Mouse (Mus musculus) midbrain, embryonic 11.5 days (tissue): ENCODE measurements around the gene Gjc2. TPM values are rescaled to one million over a fixed set of nuclear protein-coding genes. Genes with fewer than 3 reads are reported as not detected.

Source experiments
- ATAC-seq: fragments of 200-750 bp; cut with Nextera tagmentation; 2 replicates; pipeline ENCODE4 v1.8.0; 2017; ENCODE audit warnings: moderate TSS enrichment, moderate library complexity; ENCODE audit not compliant: low FRiP score
- DNase-seq: peaks from one replicate; pipeline ENCODE4 v3.0.0; 2015; ENCODE audit warnings: low spot score; ENCODE audit errors: missing footprints
- H3K27ac ChIP-seq: fragments of 300-500 bp; sonication (generic); 2 replicates; pipeline ENCODE4 v1.5.1; 2014; ENCODE audit warnings: low read depth, low read length
- H3K27me3 ChIP-seq: fragments of 300-500 bp; sonication (generic); 2 replicates; pipeline ENCODE4 v1.6.1; 2014; ENCODE audit warnings: mild to moderate bottlenecking, low read length, moderate library complexity, mixed read lengths; ENCODE audit not compliant: control insufficient read depth, insufficient read depth
- H3K36me3 ChIP-seq: fragments of 300-500 bp; sonication (generic); 2 replicates; pipeline ENCODE4 v1.6.1; 2014; ENCODE audit warnings: mild to moderate bottlenecking, low read length, moderate library complexity, mixed read lengths; ENCODE audit not compliant: control insufficient read depth, insufficient read depth
- H3K4me1 ChIP-seq: fragments of 300-500 bp; sonication (generic); 2 replicates; pipeline ENCODE4 v1.6.1; 2014; ENCODE audit warnings: low read length; ENCODE audit not compliant: control insufficient read depth, insufficient read depth
- H3K4me2 ChIP-seq: fragments of 300-500 bp; sonication (generic); 2 replicates; pipeline ENCODE4 v1.6.1; 2014; ENCODE audit warnings: mild to moderate bottlenecking, moderate library complexity
- H3K4me3 ChIP-seq: fragments of 300-500 bp; sonication (generic); 2 replicates; pipeline ENCODE4 v1.5.1; 2014; ENCODE audit warnings: low read depth, low read length
- H3K9ac ChIP-seq: fragments of 300-500 bp; sonication (generic); 2 replicates; pipeline ENCODE4 v1.6.1; 2014; ENCODE audit warnings: low read length
- H3K9me3 ChIP-seq: fragments of 300-500 bp; sonication (generic); 2 replicates; pipeline ENCODE4 v1.6.1; 2016; ENCODE audit warnings: low read length; ENCODE audit not compliant: control insufficient read depth
- WGBS: fragments of 180-500 bp; shearing (Covaris S2); extraction: QIAGEN DNeasy Blood & Tissue Kit; methylation state at CpG from one replicate; pipeline ENCODE4 v1.1.7; 2014; 5-methylcytosine and 5-hydroxymethylcytosine counted together
- polyA plus RNA-seq: library from polyadenylated mRNA; unstranded; fragments of >200 nt; fragmentation: Nextera tagmentation; extraction: Ambion mirVana; gene quantifications from 2 replicates; pipeline ENCODE4 v1.2.1, GENCODE M21; 2014

Gene Gjc2
- polyA plus RNA-seq, 1 experiment from 2014 or later: not detected

- Histone ChIP-seq H3K4me1 (peaks cover 5% of the 10 kb centered on the region), H3K36me3 (no peaks in the 10 kb centered on the region), H3K27me3 (no peaks in the 10 kb centered on the region), H3K9ac (peak within 1 kb of the TSS; percentile 77), H3K4me2 (peak within 1 kb of the TSS; percentile 74), H3K27ac (peak within 1 kb of the TSS; percentile 51), H3K9me3 (no peaks in the 10 kb centered on the region), H3K4me3 (peak within 1 kb of the TSS; percentile 63)
- DNase-seq (no peak), ATAC-seq (peak; percentile 6; the same call in 1 of the 2 replicates)
- WGBS: 6% methylated on average over 16 of the region's 16 CpGs
Observed at GRCm38 (mm10) chr11:59192059-59192386, 9.0 kb upstream of the Gjc2 start, which contains the start of gene Guk1. TSS of gene Guk1 (minus strand) at chr11:59192212.

- Histone ChIP-seq H3K4me2 (peak overlapping the region; percentile 74), H3K9ac (peak overlapping the region; percentile 77), H3K27ac (peak overlapping the region; percentile 51), H3K27me3 (no peaks in the 10 kb centered on the region), H3K4me1 (peaks cover 5% of the 10 kb centered on the region), H3K4me3 (peak overlapping the region; percentile 63), H3K9me3 (no peaks in the 10 kb centered on the region), H3K36me3 (no peaks in the 10 kb centered on the region)
- peak; percentile 98 for DNase-seq
- ATAC-seq: peak; percentile 96
- WGBS: under 1% methylated on average over 50 of the region's 59 CpGs
Observed at GRCm38 (mm10) chr11:59191231-59192058, 8.4 kb upstream of the Gjc2 start.

- H3K4me3 ChIP-seq: no peak overlapping the region
- no peaks in the 10 kb centered on the region for H3K36me3 ChIP-seq
- ATAC-seq (no peak), DNase-seq (no peak)
- H3K9me3 ChIP-seq: no peaks in the 10 kb centered on the region
- no peak overlapping the region for H3K9ac ChIP-seq
- WGBS: 86% methylated on average over 6 of the region's 6 CpGs
- H3K4me1 ChIP-seq: peaks cover 5% of the 10 kb centered on the region
- H3K4me2 ChIP-seq: no peak overlapping the region
- no peaks in the 10 kb centered on the region for H3K27me3 ChIP-seq
- no peak overlapping the region for H3K27ac ChIP-seq
Observed at GRCm38 (mm10) chr11:59187706-59188105, 4.7 kb upstream of the Gjc2 start.

GRCm38 (mm10) chr11:59185490-59185889, 2.5 kb upstream of the Gjc2 start:
- H3K4me3 ChIP-seq: no peak overlapping the region
- no peaks in the 10 kb centered on the region for H3K9me3 ChIP-seq
- DNase-seq (no peak), ATAC-seq (no peak)
- 84% methylated on average over 5 of the region's 5 CpGs for WGBS
- H3K9ac ChIP-seq: no peak overlapping the region
- no peak overlapping the region for H3K27ac ChIP-seq
- H3K4me1 ChIP-seq: no peaks in the 10 kb centered on the region
- H3K36me3 ChIP-seq: no peaks in the 10 kb centered on the region
- no peaks in the 10 kb centered on the region for H3K27me3 ChIP-seq
- H3K4me2 ChIP-seq: no peak overlapping the region

DNA sequence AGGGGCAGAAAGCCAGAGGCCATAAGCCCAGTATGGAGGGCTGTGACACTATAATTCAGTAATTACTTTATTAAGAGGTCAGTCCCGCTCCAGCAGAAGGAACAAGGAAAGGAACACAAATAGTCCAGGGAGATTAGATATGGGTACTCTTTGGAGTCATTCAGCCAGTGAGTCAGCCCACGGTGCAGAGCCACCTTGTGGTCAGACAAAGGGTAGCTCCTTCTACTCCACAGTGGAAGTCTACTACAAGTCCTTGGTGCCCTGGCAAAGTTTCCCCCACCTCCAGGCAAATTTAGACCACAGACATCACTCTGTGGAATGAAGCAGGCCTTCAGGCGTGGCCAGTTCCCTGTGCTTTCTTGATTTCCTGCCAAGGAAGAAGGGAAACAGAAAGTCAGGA, 808 bp upstream of the Gjc2 start:
- no peak for DNase-seq
- Histone ChIP-seq H3K9ac (no peak overlapping the region), H3K9me3 (no peaks in the 10 kb centered on the region), H3K4me3 (no peak overlapping the region), H3K27ac (no peak overlapping the region), H3K36me3 (no peaks in the 10 kb centered on the region), H3K27me3 (no peaks in the 10 kb centered on the region; the same call in 1 of the 2 replicates), H3K4me1 (no peaks in the 10 kb centered on the region), H3K4me2 (no peak overlapping the region)
- 50% methylated on average over 3 of the region's 3 CpGs for WGBS
- no peak for ATAC-seq

DNA sequence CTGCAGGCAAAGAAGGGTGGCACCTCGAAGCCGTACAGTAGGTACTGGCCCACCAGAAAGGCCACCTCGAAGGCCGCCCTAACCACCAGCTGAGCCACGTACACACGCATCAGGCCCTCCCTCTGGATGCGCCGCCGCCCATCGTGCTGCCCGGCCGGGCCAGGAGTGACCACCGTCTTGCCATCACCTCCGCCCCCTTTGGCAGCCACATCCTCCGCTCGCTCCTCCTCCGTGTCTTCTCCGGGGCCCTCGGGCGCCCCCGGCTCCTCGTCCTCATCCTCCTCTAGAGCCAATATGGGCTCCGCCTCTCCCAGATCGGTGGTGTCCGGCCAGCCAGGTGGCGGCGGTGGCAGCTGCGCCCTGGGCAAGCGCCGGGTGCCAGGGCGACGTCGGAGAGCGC, 6.1 kb downstream of the Gjc2 start:
- ATAC-seq (no peak), DNase-seq (peak; percentile 82)
- Histone ChIP-seq H3K4me3 (no peak overlapping the region), H3K27me3 (peaks cover 42% of the 10 kb centered on the region), H3K36me3 (no peaks in the 10 kb centered on the region), H3K27ac (no peak overlapping the region), H3K4me2 (no peak overlapping the region), H3K9ac (no peak overlapping the region), H3K4me1 (no peaks in the 10 kb centered on the region), H3K9me3 (no peaks in the 10 kb centered on the region)
- WGBS: 8% methylated on average over 33 of the region's 34 CpGs

GRCm38 (mm10) chr11:59176475-59176874, 6.5 kb downstream of the Gjc2 start:
- 3% methylated on average over 42 of the region's 48 CpGs for WGBS
- H3K4me1 ChIP-seq: no peaks in the 10 kb centered on the region
- H3K36me3 ChIP-seq: no peaks in the 10 kb centered on the region
- no peak overlapping the region for H3K27ac ChIP-seq
- H3K4me2 ChIP-seq: no peak overlapping the region
- H3K9me3 ChIP-seq: no peaks in the 10 kb centered on the region
- no peak overlapping the region for H3K9ac ChIP-seq
- H3K27me3 ChIP-seq: peaks cover 42% of the 10 kb centered on the region
- H3K4me3 ChIP-seq: no peak overlapping the region
- DNase-seq (no peak), ATAC-seq (no peak)

DNA sequence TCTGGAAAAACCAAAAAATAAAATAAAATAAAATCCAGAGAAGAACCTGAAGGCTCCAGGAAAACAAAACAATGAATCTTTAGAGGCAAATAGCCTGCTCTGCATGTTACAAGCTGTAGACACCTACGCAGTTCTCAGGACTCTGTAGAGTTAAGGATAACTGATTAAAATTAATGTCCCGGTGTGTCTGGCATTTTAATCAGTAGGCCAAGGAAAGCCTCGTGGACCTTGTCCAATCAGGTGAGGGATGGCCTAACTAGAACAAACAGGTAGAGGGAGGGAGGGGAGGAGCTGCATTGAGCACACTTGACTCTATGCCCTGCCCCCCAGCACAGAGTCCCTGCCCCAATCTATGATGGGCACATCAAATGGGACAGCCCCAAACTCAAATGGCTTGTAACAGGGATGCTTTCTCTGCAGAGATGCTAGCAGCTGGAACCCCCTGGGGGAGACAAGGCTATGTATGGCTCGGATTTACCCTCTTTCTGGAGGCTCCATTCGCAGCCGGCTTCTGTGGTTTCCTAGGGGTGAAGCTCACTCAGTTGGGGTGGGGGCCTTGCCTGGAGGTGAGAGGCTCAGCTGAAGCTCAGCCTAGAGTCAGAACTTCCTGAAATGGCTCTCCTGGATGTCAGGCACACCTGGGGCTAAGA, 8.7 kb downstream of the Gjc2 start:
- peaks cover 42% of the 10 kb centered on the region for H3K27me3 ChIP-seq

GRCm38 (mm10) chr11:59170549-59170948, 12.5 kb downstream of the Gjc2 start:
- DNase-seq (no peak), ATAC-seq (no peak)
- no peak overlapping the region for H3K9ac ChIP-seq
- H3K4me1 ChIP-seq: no peaks in the 10 kb centered on the region
- H3K27me3 ChIP-seq: peaks cover 10% of the 10 kb centered on the region
- H3K36me3 ChIP-seq: no peaks in the 10 kb centered on the region
- WGBS: 78% methylated on average over 4 of the region's 4 CpGs
- H3K9me3 ChIP-seq: no peaks in the 10 kb centered on the region
- no peak overlapping the region for H3K27ac ChIP-seq
- H3K4me2 ChIP-seq: no peak overlapping the region
- no peak overlapping the region for H3K4me3 ChIP-seq

More for the DNA sequence above, 8.7 kb downstream of the Gjc2 start:
- H3K4me1 ChIP-seq: no peaks in the 10 kb centered on the region
- no peak overlapping the region for H3K4me2 ChIP-seq
- no peak for ATAC-seq
- H3K9ac ChIP-seq: no peak overlapping the region
- no peaks in the 10 kb centered on the region for H3K9me3 ChIP-seq
- 60% methylated on average over 6 of the region's 6 CpGs for WGBS
- H3K4me3 ChIP-seq: no peak overlapping the region
- no peak for DNase-seq
- no peak overlapping the region for H3K27ac ChIP-seq
- no peaks in the 10 kb centered on the region for H3K36me3 ChIP-seq
